Mouse (Mus musculus) intestine, postnatal 0 days (tissue): ENCODE data around the gene Pla2g3. TPM values are rescaled to one million over a fixed set of nuclear protein-coding genes. Genes with fewer than 3 reads are reported as not detected.
A peak's percentile ranks its signal among the peaks of the same experiment; 100 is the strongest.

ENCODE experiments used
- ATAC-seq: fragments of 200-750 bp; cut with Nextera tagmentation; 2 replicates; pipeline ENCODE4 v1.8.0; 2017; ENCODE audit warnings: mild to moderate bottlenecking, moderate TSS enrichment, moderate library complexity
- H3K27ac ChIP-seq: fragments of 300-500 bp; sonication (generic); 2 replicates; pipeline ENCODE4 v1.5.1; 2014; ENCODE audit warnings: mild to moderate bottlenecking, low read depth, low read length, moderate library complexity
- H3K27me3 ChIP-seq: fragments of 300-500 bp; sonication (generic); replicated peaks from 2 replicates; pipeline ENCODE4 v1.6.1; 2014; ENCODE audit warnings: low read length, mixed read lengths; ENCODE audit not compliant: control insufficient read depth, insufficient read depth
- H3K36me3 ChIP-seq: fragments of 300-500 bp; sonication (generic); 2 replicates; pipeline ENCODE4 v1.6.1; 2014; ENCODE audit warnings: mild to moderate bottlenecking, moderate library complexity; ENCODE audit not compliant: control insufficient read depth, insufficient read depth
- H3K4me1 ChIP-seq: fragments of 300-500 bp; sonication (generic); replicated peaks from 2 replicates; pipeline ENCODE4 v1.6.1; 2014; ENCODE audit warnings: antibody characterized with exemption, low read length, mixed read lengths; ENCODE audit not compliant: control insufficient read depth, insufficient read depth
- H3K4me2 ChIP-seq: fragments of 300-500 bp; sonication (generic); replicated peaks from 2 replicates; pipeline ENCODE4 v1.6.1; 2014; ENCODE audit warnings: low read depth, mild to moderate bottlenecking, moderate library complexity
- H3K4me3 ChIP-seq: fragments of 300-500 bp; sonication (generic); 2 replicates; pipeline ENCODE4 v1.5.1; 2014; ENCODE audit warnings: low read depth, low read length
- H3K9ac ChIP-seq: fragments of 300-500 bp; sonication (generic); 2 replicates; pipeline ENCODE4 v1.6.1; 2014; ENCODE audit warnings: mild to moderate bottlenecking, low read depth, low read length
- H3K9me3 ChIP-seq: fragments of 300-500 bp; sonication (generic); 2 replicates; pipeline ENCODE4 v1.6.1; 2016; ENCODE audit warnings: mixed run types; ENCODE audit not compliant: control insufficient read depth
- CTCF ChIP-seq: sonication (generic); IDR thresholded peaks from 2 replicates; pipeline ENCODE4 v1.5.1; 2016; ENCODE audit warnings: low read depth, mild to moderate bottlenecking, control low read depth, antibody characterized with exemption, moderate library complexity
- WGBS: fragments of 180-500 bp; shearing (Covaris S2); extraction: QIAGEN DNeasy Blood & Tissue Kit; methylation state at CpG from one replicate; pipeline ENCODE4 v1.1.7; 2014; 5-methylcytosine and 5-hydroxymethylcytosine counted together
- polyA plus RNA-seq: library from polyadenylated mRNA; unstranded; fragments of >200 nt; fragmentation: Nextera tagmentation; extraction: Ambion mirVana; gene quantifications from 2 replicates; pipeline ENCODE4 v1.2.1, GENCODE M21; 2015

The Pla2g3 gene
- polyA plus RNA-seq, 1 experiment from 2014 or later = 0.30 TPM

DNA sequence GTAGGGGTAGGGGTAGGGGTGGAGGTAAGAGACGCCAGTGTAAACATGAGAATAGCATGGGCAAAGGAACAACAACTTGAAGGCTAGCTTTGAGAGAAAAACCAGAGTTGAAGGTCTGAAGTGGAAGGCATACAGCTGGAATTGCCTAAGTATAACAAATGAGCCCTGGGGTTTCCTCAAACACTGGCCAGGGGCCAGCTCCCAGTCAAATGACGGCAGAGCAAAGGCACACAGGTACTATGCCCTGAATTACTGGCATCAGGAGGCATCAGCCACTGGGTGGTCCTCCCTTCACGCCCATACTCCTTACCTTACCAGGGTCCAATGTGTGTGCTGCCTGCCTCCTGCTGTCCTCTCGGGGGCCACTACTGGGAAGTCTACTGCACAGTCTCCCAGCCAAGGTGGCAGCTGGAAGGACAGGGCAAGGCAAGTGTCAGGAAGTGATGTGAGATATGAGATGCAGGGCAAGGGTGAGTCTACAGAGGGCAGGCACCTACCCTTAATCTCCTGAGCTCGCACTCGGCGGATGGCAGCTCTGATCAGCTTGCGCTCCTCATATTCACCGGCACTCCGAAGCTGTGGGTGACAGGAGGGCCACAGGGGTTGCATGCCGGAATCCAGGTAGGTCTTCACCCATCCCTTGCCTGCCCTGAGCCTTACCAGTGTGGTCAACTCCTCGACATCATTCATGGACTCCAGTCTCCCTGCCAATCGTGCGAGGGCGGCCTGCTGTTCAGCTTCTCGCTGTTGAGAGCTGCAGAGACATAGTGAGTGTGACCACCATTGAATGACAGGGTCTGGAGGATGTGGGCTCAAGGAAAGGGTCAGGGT, 44.2 kb downstream of the Pla2g3 start:
- Histone ChIP-seq H3K27ac (peak overlapping the region; percentile 50; the same call in 1 of the 2 replicates), H3K9ac (no peak overlapping the region), H3K27me3 (no peaks in the 10 kb centered on the region), H3K4me1 (peaks cover 3% of the 10 kb centered on the region; the same call in 1 of the 2 replicates), H3K36me3 (peaks cover 65% of the 10 kb centered on the region), H3K4me2 (no peak overlapping the region), H3K4me3 (no peak overlapping the region), H3K9me3 (no peaks in the 10 kb centered on the region)
- no peak for TF ChIP-seq CTCF
- WGBS = 88% methylated on average over 16 of the region's 16 CpGs
- ATAC-seq = no peak

DNA sequence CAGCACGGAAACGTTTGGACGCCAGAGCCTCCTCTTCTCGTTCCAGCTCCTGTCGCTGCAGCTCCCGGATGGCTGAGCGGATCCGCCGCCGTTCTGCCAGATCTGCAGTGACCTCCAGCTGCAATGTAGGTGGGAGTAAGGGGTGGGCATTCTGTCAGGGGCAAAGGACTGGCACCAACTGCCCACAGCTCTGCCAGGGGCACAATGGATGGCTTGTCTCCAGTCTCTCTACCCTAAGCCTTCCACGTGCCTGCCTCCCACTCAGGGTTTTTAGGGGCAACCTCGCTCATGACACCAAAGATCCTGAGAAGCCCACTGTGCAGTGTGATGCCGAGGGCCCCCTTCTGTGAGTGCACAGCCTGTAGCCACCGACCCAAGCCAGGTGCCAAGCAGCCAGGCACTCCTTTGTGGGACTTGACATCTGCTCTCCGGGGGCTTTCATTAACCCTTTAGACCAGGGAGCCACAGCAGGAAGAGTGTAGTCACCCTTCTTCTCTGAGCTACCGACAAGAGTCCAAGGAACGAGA, 45.4 kb downstream of the Pla2g3 start:
- no peak for ATAC-seq
- Histone ChIP-seq H3K36me3 (peaks cover 54% of the 10 kb centered on the region), H3K9ac (no peak overlapping the region), H3K27ac (no peak overlapping the region), H3K27me3 (no peaks in the 10 kb centered on the region), H3K4me2 (no peak overlapping the region), H3K4me1 (peaks cover 10% of the 10 kb centered on the region), H3K9me3 (no peaks in the 10 kb centered on the region), H3K4me3 (no peak overlapping the region)
- WGBS = 92% methylated on average over 17 of the region's 17 CpGs
- no peak for TF ChIP-seq CTCF

DNA sequence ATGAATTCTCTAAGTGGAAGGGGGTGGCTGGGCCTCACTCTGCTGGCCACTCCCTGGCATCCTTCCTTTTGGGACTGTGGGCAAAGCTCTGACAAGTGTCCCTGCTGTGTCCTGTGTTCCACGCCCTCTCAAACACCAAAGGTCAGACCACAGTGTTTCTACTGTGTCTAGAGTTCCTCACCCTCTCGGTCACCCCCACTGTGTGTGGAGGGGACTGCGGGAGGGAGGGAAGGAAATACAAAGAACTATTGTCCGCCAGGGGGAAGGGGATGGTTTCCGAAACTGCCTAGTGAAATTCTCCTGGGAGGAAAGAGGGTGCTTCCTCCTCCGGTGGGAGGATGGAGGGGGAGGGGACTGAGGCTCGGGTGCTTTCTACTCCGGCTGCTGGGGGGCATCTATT, 46.9 kb downstream of the Pla2g3 start:
- H3K4me1 ChIP-seq = peaks cover 11% of the 10 kb centered on the region
- no peak overlapping the region for H3K27ac ChIP-seq
- WGBS = 19% methylated on average over 8 of the region's 8 CpGs

DNA sequence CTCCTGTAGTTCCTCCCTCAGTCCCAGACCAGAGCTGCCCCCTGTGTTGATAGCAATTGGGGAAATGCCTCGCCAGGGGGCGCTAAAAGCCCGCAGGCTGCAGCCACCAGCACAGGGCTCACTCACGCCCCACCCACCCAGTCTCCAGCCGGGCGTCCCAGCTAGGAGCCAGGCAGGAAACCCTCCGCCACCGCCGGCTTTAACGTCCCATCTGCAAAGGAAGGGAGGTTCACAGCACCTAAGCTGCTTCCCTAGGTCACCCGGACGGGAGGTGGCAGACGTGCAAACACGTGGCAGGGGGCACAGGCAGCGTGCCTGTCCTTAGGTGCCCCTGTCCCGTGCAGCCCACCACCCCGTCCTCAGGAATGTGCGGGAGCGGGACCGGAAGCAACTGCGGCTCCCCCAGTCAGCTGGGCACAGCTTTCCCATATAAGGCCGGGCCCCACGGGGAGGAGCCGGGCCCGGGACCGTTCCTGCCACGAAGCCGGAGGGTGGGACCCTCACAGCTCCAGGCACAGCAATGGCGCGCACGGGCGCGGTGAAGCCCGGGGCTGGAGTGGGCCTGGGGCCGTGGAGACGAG, 47.4 kb downstream of the Pla2g3 start:
- Histone ChIP-seq H3K9ac (peak overlapping the region; percentile 68), H3K27ac (peak overlapping the region; percentile 78), H3K4me1 (peaks cover 11% of the 10 kb centered on the region), H3K27me3 (no peaks in the 10 kb centered on the region), H3K4me3 (peak overlapping the region; percentile 49), H3K9me3 (no peaks in the 10 kb centered on the region), H3K4me2 (peak overlapping the region; percentile 95), H3K36me3 (peaks cover 34% of the 10 kb centered on the region)
- peak; percentile 77 for ATAC-seq
- WGBS = under 1% methylated on average over 36 of the region's 36 CpGs
- peak; percentile 99 for TF ChIP-seq CTCF

More for the DNA sequence above, 46.9 kb downstream of the Pla2g3 start:
- H3K4me2 ChIP-seq = peak overlapping the region; percentile 95
- H3K36me3 ChIP-seq = peaks cover 39% of the 10 kb centered on the region
- peak overlapping the region; percentile 49; the same call in 1 of the 2 replicates for H3K4me3 ChIP-seq
- no peak for TF ChIP-seq CTCF
- H3K9me3 ChIP-seq = no peaks in the 10 kb centered on the region
- peak overlapping the region; percentile 34; the same call in 1 of the 2 replicates for H3K9ac ChIP-seq
- H3K27me3 ChIP-seq = no peaks in the 10 kb centered on the region
- ATAC-seq = no peak

DNA sequence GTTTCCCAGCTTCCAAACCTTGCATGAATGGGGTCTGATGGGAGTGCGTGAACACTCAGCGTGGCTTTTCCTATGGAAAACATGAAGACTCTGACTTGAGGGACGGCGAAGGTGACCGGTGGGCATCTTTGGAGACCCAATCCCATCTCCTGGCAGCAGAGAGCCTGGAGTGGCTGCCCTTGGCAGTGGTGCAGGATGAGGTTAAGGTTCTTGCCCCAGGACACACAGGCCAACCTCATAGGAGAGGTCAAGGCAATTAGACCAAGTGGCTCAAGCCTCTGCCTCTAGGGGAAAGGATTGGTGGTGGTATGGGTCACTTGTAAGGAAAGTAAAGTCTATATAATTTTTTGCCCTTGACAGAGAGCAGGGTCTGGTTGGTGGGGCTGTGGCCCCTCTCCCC, 48.0 kb downstream of the Pla2g3 start:
- Histone ChIP-seq H3K27me3 (no peaks in the 10 kb centered on the region), H3K4me3 (peak overlapping the region; percentile 49), H3K36me3 (peaks cover 28% of the 10 kb centered on the region), H3K4me1 (peaks cover 11% of the 10 kb centered on the region), H3K9me3 (no peaks in the 10 kb centered on the region), H3K4me2 (peak overlapping the region; percentile 95), H3K27ac (peak overlapping the region; percentile 78), H3K9ac (peak overlapping the region; percentile 68)
- no peak for ATAC-seq
- no peak for TF ChIP-seq CTCF
- 53% methylated on average over 5 of the region's 5 CpGs for WGBS

DNA sequence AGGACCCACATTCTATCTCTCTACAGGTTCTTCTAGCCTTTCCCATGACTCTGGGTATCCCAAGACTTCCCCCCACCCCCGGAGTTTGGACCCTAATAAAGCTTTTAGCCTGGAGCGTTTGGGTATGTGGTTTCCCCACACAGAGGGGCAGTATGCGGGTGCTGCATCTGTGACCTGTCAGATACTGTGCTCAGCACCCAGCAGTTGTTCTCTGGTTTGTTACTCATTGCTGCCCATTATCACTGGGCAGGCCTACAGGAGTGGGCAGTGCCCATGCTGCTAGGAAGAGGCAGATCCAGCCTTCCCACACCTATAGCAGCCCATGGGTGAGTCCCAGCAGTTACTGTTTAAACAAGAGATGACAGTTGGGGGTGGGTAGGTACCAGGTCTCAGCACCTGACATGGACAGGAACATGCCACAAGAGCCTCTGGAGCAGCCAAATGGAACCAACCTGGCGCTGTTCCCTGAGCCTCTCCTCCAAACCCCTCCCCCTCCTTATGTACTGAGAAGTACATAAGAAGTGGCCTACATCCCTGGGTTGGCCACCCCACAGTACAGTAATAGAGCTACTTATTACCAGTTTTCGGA, 48.8 kb downstream of the Pla2g3 start:
- no peaks in the 10 kb centered on the region for H3K9me3 ChIP-seq

More for the DNA sequence above, 48.8 kb downstream of the Pla2g3 start:
- no peak for TF ChIP-seq CTCF
- no peak for ATAC-seq
- no peak overlapping the region for H3K9ac ChIP-seq
- H3K4me3 ChIP-seq = no peak overlapping the region
- peak overlapping the region; percentile 95 for H3K4me2 ChIP-seq
- peaks cover 11% of the 10 kb centered on the region for H3K4me1 ChIP-seq
- H3K27me3 ChIP-seq = no peaks in the 10 kb centered on the region
- no peak overlapping the region for H3K27ac ChIP-seq
- peaks cover 21% of the 10 kb centered on the region for H3K36me3 ChIP-seq
- 89% methylated on average over 5 of the region's 5 CpGs for WGBS
